Mouse (Mus musculus): ENCODE measurements around the gene Tbx15.

- TF ChIP-seq POLR2A (IDR thresholded peaks at IDR 0.05; ENCODE audit: borderline replicate concordance, control insufficient read depth, low read depth, low read length) (no peak), CTCF (IDR thresholded peaks at IDR 0.05; ENCODE audit: control insufficient read depth, insufficient read depth, low read length) (no peak)
These were observed 96.7 kb downstream of the Tbx15 start for GRCm38 (mm10) chr3:99336866-99337265.

Measured in bone marrow, adult 2 months (tissue).